Mouse (Mus musculus) heart, embryonic 11.5 days (tissue): ENCODE data around the gene AC192777.2. TPM values are rescaled to one million over a fixed set of nuclear protein-coding genes. Genes with fewer than 3 reads are reported as not detected.
"Not testable (repeated sequence)": the region's sequence is repeated elsewhere in the genome, so short reads cannot be mapped to it uniquely, and the experiment has no call there.

ENCODE experiments used
- ATAC-seq: fragments of 200-750 bp; cut with Nextera tagmentation; replicated peaks from 2 replicates; pipeline ENCODE4 v1.8.0; 2017; ENCODE audit warnings: moderate library complexity; ENCODE audit not compliant: insufficient number of reproducible peaks, low FRiP score, low TSS enrichment
- H3K27ac ChIP-seq: fragments of 300-500 bp; sonication (generic); 2 replicates; pipeline ENCODE4 v1.5.1; 2014; ENCODE audit warnings: mild to moderate bottlenecking, low read depth, low read length
- H3K27me3 ChIP-seq: fragments of 300-500 bp; sonication (generic); 2 replicates; pipeline ENCODE4 v1.6.1; 2014; ENCODE audit warnings: mild to moderate bottlenecking, low read length, mixed read lengths; ENCODE audit not compliant: control insufficient read depth, insufficient read depth
- H3K36me3 ChIP-seq: fragments of 300-500 bp; sonication (generic); 2 replicates; pipeline ENCODE4 v1.6.1; 2014; ENCODE audit warnings: mild to moderate bottlenecking, low read length, moderate library complexity, mixed read lengths; ENCODE audit not compliant: control insufficient read depth, insufficient read depth
- H3K4me1 ChIP-seq: fragments of 300-500 bp; sonication (generic); 2 replicates; pipeline ENCODE4 v1.6.1; 2014; ENCODE audit warnings: low read length; ENCODE audit not compliant: control insufficient read depth, insufficient read depth
- H3K4me2 ChIP-seq: fragments of 300-500 bp; sonication (generic); 2 replicates; pipeline ENCODE4 v1.6.1; 2014; ENCODE audit warnings: mild to moderate bottlenecking, moderate library complexity
- H3K4me3 ChIP-seq: fragments of 300-500 bp; sonication (generic); 2 replicates; pipeline ENCODE4 v1.5.1; 2014; ENCODE audit warnings: low read depth, low read length
- H3K9ac ChIP-seq: fragments of 300-500 bp; sonication (generic); 2 replicates; pipeline ENCODE4 v1.6.1; 2014; ENCODE audit warnings: mild to moderate bottlenecking, low read depth, low read length, moderate library complexity
- H3K9me3 ChIP-seq: fragments of 300-500 bp; sonication (generic); replicated peaks from 2 replicates; pipeline ENCODE4 v1.6.1; 2016; ENCODE audit warnings: low read length; ENCODE audit not compliant: control insufficient read depth
- WGBS: fragments of 180-500 bp; shearing (Covaris S2); extraction: QIAGEN DNeasy Blood & Tissue Kit; methylation state at CpG from one replicate; pipeline ENCODE4 v1.1.7; 2014; ENCODE audit not compliant: insufficient replicate concordance; 5-methylcytosine and 5-hydroxymethylcytosine counted together
- microRNA-seq: library from miRNA; unstranded; fragments of <30 nt; microRNA quantifications from one replicate; pipeline ENCODE4, GENCODE M21; 2016; ENCODE audit warnings: borderline number of aligned reads
- polyA plus RNA-seq: library from polyadenylated mRNA; unstranded; fragments of >200 nt; fragmentation: Nextera tagmentation; extraction: Ambion mirVana; gene quantifications from 2 replicates; pipeline ENCODE4 v1.2.1, GENCODE M21; 2014

The AC192777.2 gene
- polyA plus RNA-seq: not detected in 2 replicates

DNA sequence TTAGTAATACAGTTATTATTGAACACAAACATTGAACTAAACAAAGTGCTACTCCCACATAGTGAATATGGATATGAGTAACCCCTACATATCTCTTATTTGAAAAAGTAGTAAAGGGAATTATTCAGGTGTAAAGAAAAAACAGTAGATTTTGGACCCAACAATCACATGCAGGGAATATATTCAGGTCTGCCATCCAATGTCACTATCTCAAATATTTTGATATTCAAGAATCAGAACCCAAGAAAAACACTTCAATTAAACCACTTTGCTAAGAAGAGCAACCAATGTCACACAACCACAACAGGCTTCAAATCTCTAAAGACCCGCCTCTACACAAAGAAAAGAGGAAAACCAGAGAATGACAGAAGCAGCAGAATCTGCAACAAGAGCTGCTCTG is at the start of gene AC192777.2:
AC192777.2 (plus strand) TSS at position 301 of the 400 bp plus-strand sequence.
- H3K27ac ChIP-seq: not testable (repeated sequence)

DNA sequence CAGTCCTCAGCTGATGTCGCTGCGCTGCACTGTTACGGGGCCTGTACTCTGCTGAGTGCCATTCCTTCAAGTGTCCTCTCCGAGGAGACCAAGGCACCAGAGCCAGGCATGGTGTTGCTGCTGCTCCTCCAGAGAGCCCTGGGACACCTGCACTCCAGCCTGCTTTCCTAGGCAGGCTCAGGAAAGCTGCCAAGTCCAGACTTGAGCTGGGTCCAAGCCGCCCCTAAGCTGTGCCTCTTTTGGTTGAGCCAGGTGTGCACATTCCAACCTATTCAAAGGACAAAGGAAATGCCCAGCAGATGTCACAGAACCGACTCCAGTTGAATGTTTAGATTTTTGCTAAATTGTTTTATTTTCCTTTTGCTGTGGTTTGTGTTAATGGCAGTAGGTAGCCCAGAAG is 20.9 kb downstream of the AC192777.2 start:
- H3K36me3 ChIP-seq, H3K9me3 ChIP-seq, H3K4me2 ChIP-seq, H3K4me3 ChIP-seq, H3K9ac ChIP-seq, ATAC-seq, H3K4me1 ChIP-seq, H3K27me3 ChIP-seq, H3K27ac ChIP-seq: not testable (repeated sequence)
- WGBS: 87% methylated on average over 5 of the region's 6 CpGs

More for the DNA sequence above, at the start of gene AC192777.2:
- ATAC-seq, H3K9me3 ChIP-seq, H3K9ac ChIP-seq, H3K4me1 ChIP-seq, H3K4me2 ChIP-seq, H3K36me3 ChIP-seq, H3K27me3 ChIP-seq, H3K4me3 ChIP-seq: not testable (repeated sequence)
- 80% methylated on average over 1 of the region's 1 CpGs for WGBS

DNA sequence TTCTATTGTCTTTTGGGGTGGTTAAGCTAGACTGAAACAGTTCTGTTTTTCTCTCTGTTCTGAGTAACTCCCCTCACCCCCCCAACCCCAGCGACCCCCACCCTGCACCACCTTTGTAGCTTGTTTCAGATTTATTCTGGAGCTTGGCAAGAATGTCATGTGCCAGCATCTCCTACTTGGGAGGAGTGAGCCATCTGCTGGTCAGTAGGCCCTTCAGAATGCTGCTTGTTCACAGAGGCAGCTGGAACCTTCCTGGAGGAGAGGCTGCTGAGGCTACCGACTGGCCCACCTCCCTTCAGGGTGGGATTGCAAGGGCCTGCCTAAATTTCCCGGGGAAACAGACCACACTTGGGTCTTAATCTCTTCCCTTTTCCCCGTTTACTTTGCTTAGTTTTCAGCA is 21.6 kb downstream of the AC192777.2 start:
- not testable (repeated sequence) for H3K9ac ChIP-seq, H3K27ac ChIP-seq, H3K27me3 ChIP-seq, ATAC-seq, H3K4me1 ChIP-seq, H3K4me2 ChIP-seq, H3K9me3 ChIP-seq, H3K4me3 ChIP-seq, H3K36me3 ChIP-seq
- WGBS: 47% methylated on average over 3 of the region's 4 CpGs

Small RNA genes within 50 kb of the gene (microRNA-seq; reads per million reads assigned to microRNA genes)
- gene Gm26376: not detected

Other genes starting within 250 kb of the AC192777.2 start
- gene Esp38, start 144.9 kb upstream of the AC192777.2 start, polyA plus RNA-seq: not detected in 2 replicates
- gene Pgk2, start 113.2 kb downstream of the AC192777.2 start, polyA plus RNA-seq: not detected in 2 replicates
- gene Crisp3, start 146.8 kb downstream of the AC192777.2 start, polyA plus RNA-seq: not detected in 2 replicates
- not detected in 2 replicates for gene Crisp1, start 223.8 kb downstream of the AC192777.2 start, polyA plus RNA-seq